Mouse (Mus musculus) colon, adult 2 months (tissue): ENCODE data around the gene Ppfia3. TPM values are rescaled to one million over a fixed set of nuclear protein-coding genes. Genes with fewer than 3 reads are reported as not detected.

ENCODE experiments used
- polyA plus RNA-seq: library from polyadenylated mRNA; depleted of rRNA; stranded (reverse); fragments of >200 nt; gene quantifications from 2 replicates; pipeline ENCODE4 v1.2.3, GENCODE M21; 2012; rRNA removed

Ppfia3 gene
- 103 and 110 TPM in 2 replicates for polyA plus RNA-seq

DNA sequence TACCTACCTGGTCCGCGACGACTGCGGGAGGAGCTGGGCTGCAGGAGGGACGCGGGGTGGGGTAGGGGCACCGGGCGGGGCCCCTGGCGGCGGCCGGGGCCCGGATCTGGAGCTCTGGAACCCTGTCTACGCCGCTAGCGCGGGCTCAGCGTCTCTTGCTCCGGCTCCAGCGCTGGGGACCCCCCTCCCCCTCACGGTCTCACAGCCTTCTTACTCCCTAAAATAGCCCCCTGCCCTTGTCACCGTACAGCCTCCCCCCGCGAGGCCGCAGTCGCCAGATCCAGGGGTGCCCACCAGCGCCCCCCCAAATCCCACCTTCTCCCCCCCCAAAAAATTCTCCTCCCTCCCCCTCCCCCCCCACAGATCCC, at the start of gene Ppfia3:
Gene Ppfia3 (minus strand): TSS at position 368 of the 368 bp plus-strand sequence.

GRCm38 (mm10) chr7:45413113-45413863, 46.5 kb upstream of the Ppfia3 start, which contains the start of gene Ntf5:
Gene Ntf5 (plus strand): TSS chr7:45413695.

DNA sequence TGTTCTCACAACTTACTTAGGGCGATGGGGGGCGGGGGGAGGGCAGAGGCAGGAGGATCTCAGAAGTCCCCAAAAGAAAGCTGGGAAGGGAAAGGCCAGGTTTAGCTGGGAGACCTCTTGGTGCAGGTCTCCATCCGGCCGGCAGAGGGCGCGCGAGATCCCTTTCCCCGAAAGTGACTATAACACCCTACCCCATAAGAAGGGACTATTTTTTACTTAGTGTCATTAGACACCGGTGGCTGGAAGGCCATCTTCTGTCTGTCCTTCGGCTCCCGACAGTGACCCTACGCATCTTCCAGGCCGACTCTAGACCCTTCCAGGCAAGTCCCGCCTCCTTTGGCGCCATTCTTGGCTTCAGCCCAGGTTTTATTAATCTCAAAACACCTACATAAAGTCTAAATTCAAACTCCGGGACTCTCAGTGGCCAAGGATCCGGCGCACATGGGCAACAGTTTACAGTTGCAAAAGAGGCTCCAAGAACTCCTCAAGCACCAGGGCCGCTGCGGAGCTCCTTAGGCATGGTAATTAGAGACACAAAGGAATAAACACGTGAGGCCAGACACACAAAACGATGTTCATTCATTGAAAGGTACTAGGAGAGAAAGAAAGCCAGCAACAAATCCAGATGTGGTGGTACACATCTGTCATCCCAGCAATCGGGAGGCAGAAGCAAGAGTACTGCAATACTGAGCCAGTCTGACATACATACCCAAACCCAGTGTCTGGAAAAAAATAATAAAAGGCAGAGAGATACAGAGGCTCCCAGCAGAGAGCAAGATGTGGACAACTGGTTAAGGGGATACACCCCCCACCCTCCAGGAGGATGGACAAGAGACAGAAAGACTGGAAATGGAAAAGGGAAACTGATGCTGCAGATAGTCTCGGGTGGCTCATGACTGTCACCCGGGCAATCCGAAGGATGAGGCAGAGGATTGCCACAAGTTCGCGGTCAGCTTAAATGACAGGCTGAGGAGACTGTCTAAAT, 38.6 kb upstream of the Ppfia3 start, which contains the start of gene Kcna7:
Gene Kcna7 (plus strand): TSS at position 563 of the 985 bp plus-strand sequence.

DNA sequence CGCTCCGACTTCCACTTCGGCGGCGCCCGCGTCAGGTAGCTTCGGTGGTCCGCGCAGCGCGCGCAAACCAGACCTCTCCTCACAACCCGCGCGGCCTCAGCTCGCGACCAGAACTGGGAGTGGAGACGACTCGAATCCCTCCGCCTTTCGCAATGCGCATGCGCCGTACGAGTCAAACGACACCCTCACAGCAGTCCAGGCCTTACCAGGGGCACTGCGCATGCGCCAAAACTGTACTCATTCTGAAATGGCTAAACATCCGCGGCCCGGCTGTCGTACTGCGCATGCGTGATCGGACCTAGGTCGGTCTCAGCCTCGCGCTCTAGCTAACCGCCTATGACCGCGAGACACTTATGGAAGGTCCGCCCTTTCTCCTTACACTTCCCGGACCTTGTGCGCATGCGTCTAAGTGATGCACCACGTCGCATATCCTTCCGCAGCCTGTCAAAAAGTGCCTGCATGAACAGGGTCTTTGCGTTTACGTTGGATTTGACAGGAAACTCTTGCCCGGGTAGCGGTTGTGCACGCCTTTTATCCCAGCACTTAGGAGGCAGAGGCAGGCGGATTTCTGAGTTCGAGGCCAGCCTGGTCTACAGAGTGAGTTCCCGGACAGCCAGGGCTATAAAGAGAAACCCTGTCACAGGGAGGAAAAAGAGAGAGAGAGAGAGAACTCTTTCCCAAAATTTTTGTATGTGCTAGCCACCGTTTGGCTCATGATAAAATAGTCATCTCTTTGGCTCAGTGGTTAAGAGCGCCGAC, 28.9 kb upstream of the Ppfia3 start, which contains the start of gene Snrnp70:
Gene Snrnp70 (minus strand): TSS at position 165 of the 759 bp plus-strand sequence.

DNA sequence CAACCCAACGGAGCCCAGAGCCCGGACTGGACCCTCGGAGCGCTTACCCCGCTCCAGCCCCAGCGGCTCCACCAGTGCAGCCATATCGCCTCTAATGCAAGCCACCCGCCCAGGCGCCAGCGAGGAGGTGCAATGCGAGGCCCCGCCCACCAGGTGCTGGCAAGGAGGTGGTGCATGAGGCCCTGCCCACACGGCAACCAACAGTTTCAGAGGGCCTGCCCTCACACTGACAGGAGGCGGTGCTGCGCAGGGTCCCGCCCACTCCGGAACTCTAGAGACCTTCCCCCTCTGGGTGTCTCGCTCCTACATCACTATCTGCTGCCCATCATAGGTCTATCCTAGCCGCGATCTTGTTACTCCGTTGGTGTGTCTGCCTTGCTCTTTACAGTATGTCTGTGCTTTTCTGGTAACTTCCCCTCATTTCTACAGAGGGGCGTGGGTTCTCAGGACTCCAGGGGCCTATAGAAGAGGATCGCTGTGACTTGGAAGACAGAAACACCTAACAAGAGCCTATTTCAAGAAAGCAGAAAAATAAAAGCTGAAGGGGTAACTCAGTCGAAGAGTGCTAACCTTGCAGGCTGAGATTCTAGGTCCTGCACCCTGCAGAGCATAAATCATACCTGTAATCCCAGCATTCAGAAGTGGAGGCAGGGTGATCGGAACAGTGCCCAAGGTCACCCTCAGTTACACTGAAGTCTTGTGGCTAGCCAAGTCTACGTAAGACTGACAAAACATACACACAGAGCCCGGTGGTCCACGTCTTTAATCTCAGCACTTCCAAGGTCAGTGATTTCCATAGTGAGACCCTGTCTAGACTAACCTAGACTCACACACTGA, 3.9 kb upstream of the Ppfia3 start, which contains the start of gene Lin7b:
Gene Lin7b (minus strand): TSS at position 109 of the 837 bp plus-strand sequence.

GRCm38 (mm10) chr7:45335056-45335455, 31.8 kb downstream of the Ppfia3 start, which contains the start of gene Hrc:
Gene Hrc (plus strand): TSS chr7:45335290.

DNA sequence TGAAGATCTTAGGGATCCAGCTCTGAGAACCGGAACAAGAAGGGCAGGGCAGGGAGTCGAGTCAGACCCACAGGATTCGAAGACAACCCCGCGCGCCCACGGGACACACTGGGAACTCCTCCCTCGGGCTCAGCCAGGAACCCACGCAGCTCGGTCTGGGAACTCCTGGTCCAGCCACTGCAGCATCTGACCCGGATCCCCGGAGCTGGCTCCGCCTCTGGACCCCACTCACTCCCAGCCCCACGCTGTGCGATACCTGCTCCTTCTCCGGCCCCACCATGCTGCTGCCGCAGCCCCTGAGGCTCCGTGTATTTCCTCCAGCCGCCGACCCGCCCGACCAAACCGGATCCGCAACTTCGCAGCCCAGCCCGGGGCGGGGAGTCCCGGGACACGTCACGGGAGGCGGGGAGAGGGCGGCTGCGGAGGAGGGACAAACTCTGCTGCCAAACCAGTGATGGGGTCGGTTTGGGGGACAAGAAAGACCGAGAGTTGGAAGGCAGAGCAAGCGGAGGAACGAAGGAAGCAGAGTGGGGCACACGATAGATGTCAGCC, 33.3 kb downstream of the Ppfia3 start, which contains the start of gene Trpm4:
Gene Trpm4 (minus strand): TSS at position 350 of the 552 bp plus-strand sequence.

Other genes with a start within 250 kb of the Ppfia3 start
- gene Rps11, start 242.6 kb downstream of the Ppfia3 start, polyA plus RNA-seq, result 149 and 231 TPM in 2 replicates
- gene Rpl13a, start 238.3 kb downstream of the Ppfia3 start, polyA plus RNA-seq, result 1,458 and 1,702 TPM in 2 replicates
- gene Gm45713, start 230.8 kb downstream of the Ppfia3 start, polyA plus RNA-seq, result 0.47 and 0.50 TPM in 2 replicates
- 43.2 and 54.5 TPM in 2 replicates for gene Flt3l, start 230.6 kb downstream of the Ppfia3 start, polyA plus RNA-seq
- gene Pih1d1, start 212.7 kb downstream of the Ppfia3 start, polyA plus RNA-seq, result 54.6 and 63.2 TPM in 2 replicates
- 107 and 124 TPM in 2 replicates for gene Aldh16a1, start 212.4 kb downstream of the Ppfia3 start, polyA plus RNA-seq
- 0.09 and 0.20 TPM in 2 replicates for gene Slc17a7, start 203.1 kb downstream of the Ppfia3 start, polyA plus RNA-seq
- not detected in 2 replicates for gene Gfy, start 187.4 kb downstream of the Ppfia3 start, polyA plus RNA-seq
- gene Pth2, start 186.0 kb downstream of the Ppfia3 start, polyA plus RNA-seq, result not detected in 2 replicates
- 0.05 TPM in 1 of 2 replicates, not detected in the other for gene Ccdc155, start 162.1 kb downstream of the Ppfia3 start, polyA plus RNA-seq
- 1.3 and 2.3 TPM in 2 replicates for gene Dkkl1, start 154.9 kb downstream of the Ppfia3 start, polyA plus RNA-seq
- 10.7 and 13.9 TPM in 2 replicates for gene Tead2, start 151.3 kb downstream of the Ppfia3 start, polyA plus RNA-seq
- 34.3 and 38.4 TPM in 2 replicates for gene Cd37, start 127.9 kb downstream of the Ppfia3 start, polyA plus RNA-seq
- not detected in 2 replicates for gene Slc6a16, start 125.9 kb downstream of the Ppfia3 start, polyA plus RNA-seq
- not detected in 2 replicates for gene Slc6a21, start 89.5 kb downstream of the Ppfia3 start, polyA plus RNA-seq
- 204 and 260 TPM in 2 replicates for gene Trpm4, start 33.2 kb downstream of the Ppfia3 start, polyA plus RNA-seq
- gene Hrc, start 31.7 kb downstream of the Ppfia3 start, polyA plus RNA-seq, result 0.21 and 0.75 TPM in 2 replicates
- 4.7 and 8.2 TPM in 2 replicates for gene Lin7b, start 3.6 kb upstream of the Ppfia3 start, polyA plus RNA-seq
- gene Snrnp70, start 28.7 kb upstream of the Ppfia3 start, polyA plus RNA-seq, result 207 and 209 TPM in 2 replicates
- gene Kcna7, start 38.6 kb upstream of the Ppfia3 start, polyA plus RNA-seq, result 0.08 and 0.09 TPM in 2 replicates
- 0.21 and 0.22 TPM in 2 replicates for gene Ntf5, start 46.7 kb upstream of the Ppfia3 start, polyA plus RNA-seq
- gene Lhb, start 53.8 kb upstream of the Ppfia3 start, polyA plus RNA-seq, result not detected in 2 replicates
- 33.2 and 35.8 TPM in 2 replicates for gene Gys1, start 67.8 kb upstream of the Ppfia3 start, polyA plus RNA-seq
- gene Ruvbl2, start 71.1 kb upstream of the Ppfia3 start, polyA plus RNA-seq, result 65.6 and 70.4 TPM in 2 replicates
- gene Ftl1, start 92.9 kb upstream of the Ppfia3 start, polyA plus RNA-seq, result 2,990 and 3,309 TPM in 2 replicates
- 109 and 142 TPM in 2 replicates for gene Bax, start 99.9 kb upstream of the Ppfia3 start, polyA plus RNA-seq
- gene Tulp2, start 114.9 kb upstream of the Ppfia3 start, polyA plus RNA-seq, result 0.12 and 0.19 TPM in 2 replicates
- gene Gm45808, start 119.8 kb upstream of the Ppfia3 start, polyA plus RNA-seq, result 0.57 TPM in 1 of 2 replicates, not detected in the other
- 0.93 and 0.98 TPM in 2 replicates for gene Dhdh, start 121.8 kb upstream of the Ppfia3 start, polyA plus RNA-seq
- gene Nucb1, start 143.4 kb upstream of the Ppfia3 start, polyA plus RNA-seq, result 833 and 896 TPM in 2 replicates
- gene Ppp1r15a, start 159.2 kb upstream of the Ppfia3 start, polyA plus RNA-seq, result 27.9 and 31.0 TPM in 2 replicates
- 9.0 and 9.3 TPM in 2 replicates for gene Plekha4, start 159.3 kb upstream of the Ppfia3 start, polyA plus RNA-seq
- gene Hsd17b14, start 187.9 kb upstream of the Ppfia3 start, polyA plus RNA-seq, result 4.5 and 7.4 TPM in 2 replicates
- gene Bcat2, start 203.1 kb upstream of the Ppfia3 start, polyA plus RNA-seq, result 55.8 and 58.0 TPM in 2 replicates
- 0.16 and 0.57 TPM in 2 replicates for gene Fgf21, start 248.5 kb upstream of the Ppfia3 start, polyA plus RNA-seq